Mouse (Mus musculus) lung, embryonic 16.5 days (tissue): ENCODE data around the gene Cul4a. TPM values are rescaled to one million over a fixed set of nuclear protein-coding genes. Genes with fewer than 3 reads are reported as not detected.

Source experiments
- ATAC-seq: fragments of 200-750 bp; cut with Nextera tagmentation; 2 replicates; pipeline ENCODE4 v1.8.0; 2017; ENCODE audit warnings: low read depth, mild to moderate bottlenecking, moderate library complexity
- H3K27ac ChIP-seq: fragments of 300-500 bp; sonication (generic); 2 replicates; pipeline ENCODE4 v1.5.1; 2014; ENCODE audit warnings: mild to moderate bottlenecking, control low read depth, low read length
- H3K27me3 ChIP-seq: fragments of 300-500 bp; sonication (generic); 2 replicates; pipeline ENCODE4 v1.6.1; 2014; ENCODE audit warnings: low read depth, low read length, mixed read lengths; ENCODE audit not compliant: control insufficient read depth, insufficient read depth
- H3K36me3 ChIP-seq: fragments of 300-500 bp; sonication (generic); 2 replicates; pipeline ENCODE4 v1.6.1; 2014; ENCODE audit warnings: low read length; ENCODE audit not compliant: control insufficient read depth, insufficient read depth
- H3K4me1 ChIP-seq: fragments of 300-500 bp; sonication (generic); replicated peaks from 2 replicates; pipeline ENCODE4 v1.6.1; 2014; ENCODE audit warnings: low read length, mixed read lengths; ENCODE audit not compliant: control insufficient read depth, insufficient read depth
- H3K4me2 ChIP-seq: fragments of 300-500 bp; sonication (generic); 2 replicates; pipeline ENCODE4 v1.6.1; 2014; ENCODE audit warnings: low read depth, low read length, control low read depth
- H3K4me3 ChIP-seq: fragments of 300-500 bp; sonication (generic); 2 replicates; pipeline ENCODE4 v1.5.1; 2014; ENCODE audit warnings: mild to moderate bottlenecking, low read length, control low read depth
- H3K9ac ChIP-seq: fragments of 300-500 bp; sonication (generic); 2 replicates; pipeline ENCODE4 v1.6.1; 2014; ENCODE audit warnings: low read length, control low read depth
- H3K9me3 ChIP-seq: fragments of 300-500 bp; sonication (generic); 2 replicates; pipeline ENCODE4 v1.6.1; 2016; ENCODE audit warnings: low read length; ENCODE audit not compliant: control insufficient read depth
- WGBS: fragments of 180-500 bp; shearing (Covaris S2); extraction: QIAGEN DNeasy Blood & Tissue Kit; methylation state at CpG from one replicate; pipeline ENCODE4 v1.1.7; 2014; 5-methylcytosine and 5-hydroxymethylcytosine counted together
- polyA plus RNA-seq: library from polyadenylated mRNA; unstranded; fragments of >200 nt; fragmentation: Nextera tagmentation; extraction: Ambion mirVana; gene quantifications from 2 replicates; pipeline ENCODE4 v1.2.1, GENCODE M21; 2015

Gene Cul4a
- polyA plus RNA-seq, 1 experiment from 2014 or later: 101 TPM

DNA sequence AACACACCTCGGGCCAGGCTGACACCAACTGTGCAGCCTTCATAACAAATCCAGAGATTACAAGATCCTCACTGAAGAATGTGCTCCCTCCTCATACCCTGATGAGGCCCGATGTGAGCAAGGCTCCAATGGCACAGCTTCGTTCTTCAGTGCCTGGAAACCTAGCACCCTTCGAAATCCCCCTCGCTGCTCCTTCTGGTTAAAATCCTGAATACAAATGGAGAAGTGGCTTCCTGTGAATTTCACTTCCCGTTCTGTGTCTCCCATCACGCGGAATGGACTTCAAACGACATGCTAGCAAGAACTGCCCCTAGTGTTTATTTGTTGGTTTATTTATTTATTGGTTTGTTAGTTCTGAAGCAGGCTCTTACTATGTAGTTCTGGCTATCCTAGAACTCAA lies 49.9 kb downstream of the Cul4a start:
- 64% methylated on average over 9 of the region's 9 CpGs for WGBS
- H3K4me1 ChIP-seq: peaks cover 6% of the 10 kb centered on the region
- no peaks in the 10 kb centered on the region for H3K27me3 ChIP-seq
- no peak for ATAC-seq
- H3K9ac ChIP-seq: no peak overlapping the region
- H3K4me2 ChIP-seq: no peak overlapping the region
- H3K36me3 ChIP-seq: no peaks in the 10 kb centered on the region
- no peak overlapping the region for H3K4me3 ChIP-seq
- no peak overlapping the region for H3K27ac ChIP-seq
- H3K9me3 ChIP-seq: no peaks in the 10 kb centered on the region

- H3K27ac ChIP-seq: no peak overlapping the region
Observed at GRCm38 (mm10) chr8:13156327-13157097, 51.1 kb downstream of the Cul4a start.

GRCm38 (mm10) chr8:13158718-13159376 lies 53.4 kb downstream of the Cul4a start, which contains the start of gene Lamp1:
Gene Lamp1 (plus strand): TSS chr8:13159161.
- peak within 1 kb of the TSS; percentile 37 for H3K27ac ChIP-seq
- H3K9me3 ChIP-seq: no peaks in the 10 kb centered on the region
- H3K4me3 ChIP-seq: peak within 1 kb of the TSS; percentile 73
- ATAC-seq: peak; percentile 99
- H3K4me1 ChIP-seq: peaks cover 10% of the 10 kb centered on the region
- under 1% methylated on average over 46 of the region's 50 CpGs for WGBS
- H3K27me3 ChIP-seq: no peaks in the 10 kb centered on the region
- peak within 1 kb of the TSS; percentile 82 for H3K4me2 ChIP-seq
- peak within 1 kb of the TSS; percentile 90 for H3K9ac ChIP-seq
- H3K36me3 ChIP-seq: no peaks in the 10 kb centered on the region

More at GRCm38 (mm10) chr8:13156327-13157097, 51.1 kb downstream of the Cul4a start:
- Histone ChIP-seq H3K27me3 (no peaks in the 10 kb centered on the region), H3K36me3 (no peaks in the 10 kb centered on the region), H3K4me1 (peaks cover 7% of the 10 kb centered on the region), H3K9ac (no peak overlapping the region), H3K4me2 (no peak overlapping the region), H3K9me3 (no peaks in the 10 kb centered on the region), H3K4me3 (no peak overlapping the region)
- WGBS: 70% methylated on average over 12 of the region's 12 CpGs
- no peak for ATAC-seq

GRCm38 (mm10) chr8:13159377-13159881 lies 54.0 kb downstream of the Cul4a start:
- Histone ChIP-seq H3K27ac (no peak overlapping the region; the same call in 1 of the 2 replicates), H3K4me3 (peak overlapping the region; percentile 73), H3K9ac (peak overlapping the region; percentile 90), H3K9me3 (no peaks in the 10 kb centered on the region), H3K36me3 (no peaks in the 10 kb centered on the region), H3K4me1 (peaks cover 10% of the 10 kb centered on the region), H3K4me2 (peak overlapping the region; percentile 82), H3K27me3 (no peaks in the 10 kb centered on the region)
- 2% methylated on average over 34 of the region's 49 CpGs for WGBS
- peak; percentile 65 for ATAC-seq

DNA sequence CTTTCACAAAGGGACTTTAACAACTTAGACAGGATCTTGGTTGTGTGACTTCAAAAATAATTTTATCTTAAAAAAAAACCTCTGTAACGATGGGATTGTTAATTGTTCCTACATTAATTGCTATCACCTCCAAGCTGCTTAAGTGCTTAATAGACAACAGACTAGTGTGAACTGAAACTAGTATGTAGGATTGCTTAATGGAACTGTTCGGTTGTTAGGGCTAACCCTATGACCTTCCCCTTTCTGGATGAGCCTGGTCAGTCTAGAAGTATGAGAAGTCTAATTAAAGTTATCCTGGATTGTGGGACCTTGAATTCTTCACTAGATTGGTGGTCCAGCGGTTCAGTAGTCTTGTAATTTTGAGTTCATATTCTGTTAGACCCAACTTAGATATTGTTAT lies 55.3 kb downstream of the Cul4a start:
- no peaks in the 10 kb centered on the region for H3K9me3 ChIP-seq
- no peaks in the 10 kb centered on the region for H3K36me3 ChIP-seq
- no peak for ATAC-seq
- peak overlapping the region; percentile 90 for H3K9ac ChIP-seq
- no peak overlapping the region for H3K27ac ChIP-seq
- H3K4me3 ChIP-seq: no peak overlapping the region
- WGBS: 80% methylated on average over 3 of the region's 3 CpGs
- no peak overlapping the region; the same call in 1 of the 2 replicates for H3K4me2 ChIP-seq
- peaks cover 10% of the 10 kb centered on the region for H3K4me1 ChIP-seq
- H3K27me3 ChIP-seq: no peaks in the 10 kb centered on the region

GRCm38 (mm10) chr8:13162098-13162497 lies 56.7 kb downstream of the Cul4a start:
- Histone ChIP-seq H3K4me3 (no peak overlapping the region), H3K27ac (no peak overlapping the region)

GRCm38 (mm10) chr8:13163563-13163962 lies 58.1 kb downstream of the Cul4a start:
- WGBS: 70% methylated on average over 1 of the region's 1 CpGs
- Histone ChIP-seq H3K4me1 (peaks cover 10% of the 10 kb centered on the region), H3K9me3 (no peaks in the 10 kb centered on the region), H3K9ac (no peak overlapping the region), H3K4me2 (no peak overlapping the region), H3K27ac (no peak overlapping the region), H3K4me3 (no peak overlapping the region), H3K36me3 (peaks cover 11% of the 10 kb centered on the region), H3K27me3 (no peaks in the 10 kb centered on the region)
- no peak for ATAC-seq

More at GRCm38 (mm10) chr8:13162098-13162497, 56.7 kb downstream of the Cul4a start:
- Histone ChIP-seq H3K27me3 (no peaks in the 10 kb centered on the region), H3K4me2 (no peak overlapping the region), H3K9me3 (no peaks in the 10 kb centered on the region), H3K36me3 (no peaks in the 10 kb centered on the region; the same call in 1 of the 2 replicates), H3K9ac (no peak overlapping the region), H3K4me1 (peaks cover 10% of the 10 kb centered on the region)
- 74% methylated on average over 6 of the region's 6 CpGs for WGBS
- no peak for ATAC-seq

DNA sequence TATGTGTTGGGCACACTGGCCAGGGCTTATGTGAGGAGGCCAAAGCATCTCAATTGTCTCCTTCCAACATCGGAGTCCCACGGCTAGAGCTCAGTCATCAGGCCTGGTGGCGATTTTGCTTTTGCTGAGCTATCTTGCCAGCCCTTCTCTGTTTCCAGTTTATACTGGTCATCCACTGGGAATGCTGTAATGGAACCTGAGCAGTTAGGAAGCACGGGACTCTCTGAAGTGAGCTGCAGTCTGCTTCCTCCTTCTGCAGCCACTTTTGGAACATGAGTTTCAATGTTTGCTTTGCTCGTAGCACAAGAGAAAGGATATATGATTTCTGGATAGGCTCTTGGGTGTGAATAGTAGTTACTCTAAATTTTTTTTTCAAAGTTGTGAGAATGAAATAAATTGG lies 58.9 kb downstream of the Cul4a start:
- no peak overlapping the region for H3K4me3 ChIP-seq
- no peaks in the 10 kb centered on the region for H3K27me3 ChIP-seq
- H3K36me3 ChIP-seq: peaks cover 13% of the 10 kb centered on the region
- H3K9me3 ChIP-seq: no peaks in the 10 kb centered on the region
- peaks cover 10% of the 10 kb centered on the region for H3K4me1 ChIP-seq
- no peak overlapping the region for H3K4me2 ChIP-seq
- ATAC-seq: no peak
- 77% methylated on average over 5 of the region's 5 CpGs for WGBS
- no peak overlapping the region for H3K9ac ChIP-seq
- H3K27ac ChIP-seq: no peak overlapping the region

GRCm38 (mm10) chr8:13170510-13170909 lies 65.1 kb downstream of the Cul4a start:
- Histone ChIP-seq H3K27me3 (no peaks in the 10 kb centered on the region), H3K4me3 (no peak overlapping the region), H3K9ac (no peak overlapping the region), H3K4me1 (no peaks in the 10 kb centered on the region), H3K27ac (no peak overlapping the region), H3K9me3 (no peaks in the 10 kb centered on the region), H3K4me2 (no peak overlapping the region), H3K36me3 (peaks cover 35% of the 10 kb centered on the region)
- WGBS: 50% methylated on average over 1 of the region's 1 CpGs
- no peak for ATAC-seq
